In genomic region chr11:101442760-101443159, GRCm38 (mm10) we compare ENCODE assay signal across 8 mouse cellular contexts. TPM values are rescaled to one million over a fixed set of nuclear protein-coding genes. Genes with fewer than 3 reads are reported as not detected.
DNase-seq lines count a peak whose midpoint lies in the region; ATAC-seq and TF ChIP-seq lines count a peak whose summit lies in the region.

No protein-coding gene starts in this region.

- DNase-seq in heart, adult 8-10 months (ENCODE audit: low spot score), result no peak
- no peak for DNase-seq in ES-E14 (ENCODE audit: low read depth, low spot score)
- DNase-seq in hindbrain, embryonic 10.5 days (ENCODE audit: low spot score), result no peak
- DNase-seq in midbrain, embryonic 11.5 days (ENCODE audit: low spot score, missing footprints), result no peak
- DNase-seq in yolk sac, embryonic 10.5 days (ENCODE audit: low spot score), result no peak
- no peak for DNase-seq in cerebellum, adult 11-12 months
- no peak for DNase-seq in kidney, adult 8-10 months

- peak overlapping the region; percentile 91 for H3K4me3 ChIP-seq in heart, embryonic 16.5 days (ENCODE audit: low read length)
- peak overlapping the region; percentile 87 to 90 for H3K4me3 ChIP-seq in ES-E14 (ENCODE audit: insufficient read depth in 1 of 2, low read depth in 1 of 2, low read length in 2 of 2, poor library complexity in 1 of 2, severe bottlenecking in 1 of 2)
- peak overlapping the region; percentile 92 for H3K4me3 ChIP-seq in hindbrain, embryonic 10.5 days
- H3K4me3 ChIP-seq in midbrain, embryonic 11.5 days (ENCODE audit: low read depth, low read length), result peak overlapping the region; percentile 87

- under 1% methylated on average over 14 of the region's 14 CpGs for WGBS in heart, embryonic 16.5 days
- under 1% methylated on average over 14 of the region's 14 CpGs for WGBS in hindbrain, embryonic 10.5 days
- 1% methylated on average over 14 of the region's 14 CpGs for WGBS in midbrain, embryonic 11.5 days

- H3K27ac ChIP-seq in heart, embryonic 16.5 days (ENCODE audit: low read length), result peak overlapping the region; percentile 91
- peak overlapping the region; percentile 87 for H3K27ac ChIP-seq in ES-E14 (ENCODE audit: insufficient read depth, low read depth, low read length, poor library complexity, severe bottlenecking)
- H3K27ac ChIP-seq in hindbrain, embryonic 10.5 days, result peak overlapping the region; percentile 98
- peak overlapping the region; percentile 87 for H3K27ac ChIP-seq in midbrain, embryonic 11.5 days (ENCODE audit: low read depth, low read length)

- no peak for ATAC-seq in heart, embryonic 16.5 days (replicated peaks; ENCODE audit: extremely low read depth, insufficient read depth, low FRiP score)
- ATAC-seq in midbrain, embryonic 11.5 days (ENCODE audit: low FRiP score), result no peak; the same call in 1 of the 2 replicates

- peaks cover 20% of the 10 kb centered on the region for H3K36me3 ChIP-seq in heart, embryonic 16.5 days (ENCODE audit: control insufficient read depth, insufficient read depth)
- H3K36me3 ChIP-seq in ES-E14 (ENCODE audit: control insufficient read depth, insufficient read depth, low read length, poor library complexity, severe bottlenecking), result peaks cover 25% of the 10 kb centered on the region
- H3K36me3 ChIP-seq in hindbrain, embryonic 10.5 days, result peaks cover 37% of the 10 kb centered on the region
- peaks cover 12% of the 10 kb centered on the region; the same call in 1 of the 2 replicates for H3K36me3 ChIP-seq in midbrain, embryonic 11.5 days (ENCODE audit: control insufficient read depth, insufficient read depth, low read length)

- H3K4me1 ChIP-seq in heart, embryonic 16.5 days (ENCODE audit: control insufficient read depth, insufficient read depth, low read length), result peaks cover 7% of the 10 kb centered on the region
- peaks cover 0 to 5% of the 10 kb centered on the region in 2 experiments; a peak in 1 of 4 replicates for H3K4me1 ChIP-seq in ES-E14 (ENCODE audit: control insufficient read depth in 2 of 2, insufficient read depth in 2 of 2, low read length in 2 of 2, poor library complexity in 1 of 2)
- H3K4me1 ChIP-seq in hindbrain, embryonic 10.5 days (replicated peaks), result peaks cover 20% of the 10 kb centered on the region
- H3K4me1 ChIP-seq in midbrain, embryonic 11.5 days (ENCODE audit: control insufficient read depth, insufficient read depth, low read length), result peaks cover 10% of the 10 kb centered on the region

- H3K9ac ChIP-seq in heart, embryonic 16.5 days (ENCODE audit: low read length), result peak overlapping the region; percentile 95
- peak overlapping the region; percentile 95 for H3K9ac ChIP-seq in ES-E14 (ENCODE audit: insufficient read depth, low read depth, low read length, poor library complexity, severe bottlenecking)
- peak overlapping the region; percentile 96 for H3K9ac ChIP-seq in midbrain, embryonic 11.5 days (ENCODE audit: low read length)

- in situ Hi-C loops in ES-E14 (cut with MboI; ENCODE audit: low sequenced_read_pairs in 2 of 2, unreplicated experiment in 2 of 2), result no loop called here

- no peaks in the 10 kb centered on the region for H3K9me3 ChIP-seq in heart, embryonic 16.5 days (replicated peaks; ENCODE audit: control insufficient read depth, low read length)
- H3K9me3 ChIP-seq in ES-E14 (ENCODE audit: control insufficient read depth, insufficient read depth, low read depth, low read length), result no peaks in the 10 kb centered on the region
- H3K9me3 ChIP-seq in hindbrain, embryonic 10.5 days, result no peaks in the 10 kb centered on the region
- no peaks in the 10 kb centered on the region for H3K9me3 ChIP-seq in midbrain, embryonic 11.5 days (ENCODE audit: control insufficient read depth, low read length)

- no peaks in the 10 kb centered on the region for H3K27me3 ChIP-seq in heart, embryonic 16.5 days (ENCODE audit: control insufficient read depth, insufficient read depth, low read length)
- no peaks in the 10 kb centered on the region for H3K27me3 ChIP-seq in hindbrain, embryonic 10.5 days (ENCODE audit: insufficient read depth, poor library complexity, severe bottlenecking)
- H3K27me3 ChIP-seq in midbrain, embryonic 11.5 days (ENCODE audit: control insufficient read depth, insufficient read depth, low read length), result no peaks in the 10 kb centered on the region

- peak overlapping the region; percentile 76 for H3K4me2 ChIP-seq in heart, embryonic 16.5 days (ENCODE audit: low read depth, low read length)
- H3K4me2 ChIP-seq in midbrain, embryonic 11.5 days, result peak overlapping the region; percentile 96

TF ChIP-seq in ES-E14, 5 proteins besides CTCF, POLR2A, EP300 and RAD21:
- no peak for TF ChIP-seq HCFC1 (IDR thresholded peaks at IDR 0.05; ENCODE audit: borderline replicate concordance, insufficient read depth, low read length)
TF ChIP-seq in ES-E14: peak in this region for 0.

RNA-seq across cellular contexts. Expression of gene Rpl27, which starts 0.7 kb away (rescaled TPM):
- polyA plus RNA-seq in heart, embryonic 16.5 days (2015; fragmentation: Nextera tagmentation; extraction: Ambion mirVana), result 166 and 174 TPM in 2 replicates
- total RNA-seq in heart, adult 8-10 months (2022), result 10 to 100 TPM; 29.2 to 41.5 (median 39.2) TPM
- 1,298 and 1,307 TPM in 2 replicates for total RNA-seq in ES-E14 (2012; rRNA removed)
- polyA plus RNA-seq in hindbrain, embryonic 10.5 days (2016; fragmentation: Nextera tagmentation; extraction: Ambion mirVana), result 414 and 455 TPM in 2 replicates
- 385 and 399 TPM in 2 replicates for polyA plus RNA-seq in midbrain, embryonic 11.5 days (2014; fragmentation: Nextera tagmentation; extraction: Ambion mirVana)

RNA-seq across cellular contexts. Expression of gene Ifi35, which starts 5.4 kb away (rescaled TPM):
- 25.1 and 31.9 TPM in 2 replicates for polyA plus RNA-seq in heart, embryonic 16.5 days (2015; fragmentation: Nextera tagmentation; extraction: Ambion mirVana)
- 10 to 100 TPM; 13.4 to 14.6 (median 13.9) TPM for total RNA-seq in heart, adult 8-10 months (2022)
- total RNA-seq in ES-E14 (2012; rRNA removed), result 5.0 and 9.1 TPM in 2 replicates
- polyA plus RNA-seq in hindbrain, embryonic 10.5 days (2016; fragmentation: Nextera tagmentation; extraction: Ambion mirVana), result 3.5 and 3.6 TPM in 2 replicates
- polyA plus RNA-seq in midbrain, embryonic 11.5 days (2014; fragmentation: Nextera tagmentation; extraction: Ambion mirVana), result 2.7 and 4.1 TPM in 2 replicates

RNA-seq across cellular contexts. Expression of gene Ptges3l, which starts 17.6 kb away (rescaled TPM):
- 78.9 and 83.6 TPM in 2 replicates for polyA plus RNA-seq in heart, embryonic 16.5 days (2015; fragmentation: Nextera tagmentation; extraction: Ambion mirVana)
- 10 to 100 TPM; 46.5 to 67.8 (median 61.1) TPM for total RNA-seq in heart, adult 8-10 months (2022)
- 3.2 and 3.4 TPM in 2 replicates for total RNA-seq in ES-E14 (2012; rRNA removed)
- 4.0 and 4.5 TPM in 2 replicates for polyA plus RNA-seq in hindbrain, embryonic 10.5 days (2016; fragmentation: Nextera tagmentation; extraction: Ambion mirVana)
- 1.7 and 2.4 TPM in 2 replicates for polyA plus RNA-seq in midbrain, embryonic 11.5 days (2014; fragmentation: Nextera tagmentation; extraction: Ambion mirVana)

RNA-seq across cellular contexts. Expression of gene Rundc1, which starts 17.9 kb away (rescaled TPM):
- polyA plus RNA-seq in heart, embryonic 16.5 days (2015; fragmentation: Nextera tagmentation; extraction: Ambion mirVana), result 15.4 and 17.0 TPM in 2 replicates
- 10 to 100 TPM; 10.5 to 13.1 (median 11.8) TPM for total RNA-seq in heart, adult 8-10 months (2022)
- 6.9 and 7.6 TPM in 2 replicates for total RNA-seq in ES-E14 (2012; rRNA removed)
- polyA plus RNA-seq in hindbrain, embryonic 10.5 days (2016; fragmentation: Nextera tagmentation; extraction: Ambion mirVana), result 20.5 and 25.3 TPM in 2 replicates
- polyA plus RNA-seq in midbrain, embryonic 11.5 days (2014; fragmentation: Nextera tagmentation; extraction: Ambion mirVana), result 12.6 and 15.0 TPM in 2 replicates

RNA-seq across cellular contexts. Expression of gene Gm27029, which starts 18.2 kb away (rescaled TPM):
- 15.8 and 17.2 TPM in 2 replicates for polyA plus RNA-seq in heart, embryonic 16.5 days (2015; fragmentation: Nextera tagmentation; extraction: Ambion mirVana)
- total RNA-seq in heart, adult 8-10 months (2022), result 10 to 100 TPM in 1 of 4 experiments, 1 to 10 TPM in 3; 5.0 to 11.5 (median 6.8) TPM
- total RNA-seq in ES-E14 (2012; rRNA removed), result 1.3 and 5.4 TPM in 2 replicates
- 9.4 and 10.2 TPM in 2 replicates for polyA plus RNA-seq in hindbrain, embryonic 10.5 days (2016; fragmentation: Nextera tagmentation; extraction: Ambion mirVana)
- 7.6 and 9.9 TPM in 2 replicates for polyA plus RNA-seq in midbrain, embryonic 11.5 days (2014; fragmentation: Nextera tagmentation; extraction: Ambion mirVana)

Comparison
In these comparisons a context has a peak if more than half of its experiments do, and no peak if none do; other contexts are left out.
1. RNA of gene Ptges3l, which starts 17.6 kb away (polyA plus RNA-seq): 78.9 to 83.6 TPM in heart, embryonic 16.5 days; 4.0 to 4.5 TPM in hindbrain, embryonic 10.5 days and 1.7 to 2.4 TPM in midbrain, embryonic 11.5 days; every median in the first group is over 10 times any median in the second.
2. Peak in every context shown above with its lines, with median percentiles within 50 percentile points of each other: H3K27ac ChIP-seq, H3K4me3 ChIP-seq and H3K9ac ChIP-seq.